ENCODE assay signal across 15 mouse cellular contexts in genomic region chr4:95487323-95487722, GRCm38 (mm10).
DNase-seq lines count a peak whose midpoint lies in the region; ATAC-seq and TF ChIP-seq lines count a peak whose summit lies in the region.
"Had no signal": no experiment of that assay in that cellular context is flagged by ENCODE, and none has a peak within 500 bp of the region (broad histone marks: within the 10 kb centered on the region; RNA-seq: fewer than 3 reads in every experiment).

No protein-coding gene starts in this region.

- H3K9ac ChIP-seq in kidney, embryonic 16.5 days (replicated peaks; ENCODE audit: low read length): no peak overlapping the region
- H3K9ac ChIP-seq: forebrain, embryonic 12.5 days; neural tube, embryonic 12.5 days had no signal

- no peaks in the 10 kb centered on the region for H3K9me3 ChIP-seq in kidney, embryonic 16.5 days (ENCODE audit: low read length)
- H3K9me3 ChIP-seq in limb, embryonic 10.5 days (replicated peaks): no peaks in the 10 kb centered on the region
- H3K9me3 ChIP-seq: forebrain, embryonic 12.5 days; G1E; neural tube, embryonic 12.5 days had no signal

- TF ChIP-seq POLR2A in cerebellum, adult 2 months (IDR thresholded peaks at IDR 0.05; ENCODE audit: borderline replicate concordance, insufficient read depth, low read length): no peak

- 8% methylated on average over 7 of the region's 7 CpGs for WGBS in cerebellum, adult 2 months
- 67% methylated on average over 7 of the region's 7 CpGs for WGBS in kidney, embryonic 16.5 days
- 86% methylated on average over 7 of the region's 7 CpGs for WGBS in limb, embryonic 10.5 days

- TF ChIP-seq CTCF in cerebellum, adult 2 months (IDR thresholded peaks at IDR 0.05; ENCODE audit: borderline replicate concordance, insufficient read depth, low read depth, low read length): no peak

- H3K4me2 ChIP-seq in kidney, embryonic 16.5 days (replicated peaks; ENCODE audit: low read depth, low read length): no peak overlapping the region
- H3K4me2 ChIP-seq: forebrain, embryonic 12.5 days; neural tube, embryonic 12.5 days had no signal

- no peaks in the 10 kb centered on the region for H3K4me1 ChIP-seq in cerebellum, adult 2 months (ENCODE audit: control insufficient read depth, insufficient read depth, low read length)
- peaks cover 10% of the 10 kb centered on the region; the same call in 1 of the 2 replicates for H3K4me1 ChIP-seq in kidney, embryonic 16.5 days (ENCODE audit: insufficient read depth, low read length)
- H3K4me1 ChIP-seq in limb, embryonic 10.5 days: peaks cover 26% of the 10 kb centered on the region
- H3K4me1 ChIP-seq: forebrain, embryonic 12.5 days; neural tube, embryonic 12.5 days had no signal

- no peak overlapping the region for H3K27ac ChIP-seq in cerebellum, adult 2 months (ENCODE audit: insufficient read depth, low read length)
- no peak overlapping the region for H3K27ac ChIP-seq in kidney, embryonic 16.5 days (ENCODE audit: low read length)
- peak overlapping the region; percentile 37; the same call in 1 of the 2 replicates for H3K27ac ChIP-seq in limb, embryonic 10.5 days
- H3K27ac ChIP-seq: forebrain, embryonic 12.5 days; neural tube, embryonic 12.5 days had no signal

- no peaks in the 10 kb centered on the region for H3K36me3 ChIP-seq in kidney, embryonic 16.5 days (ENCODE audit: insufficient read depth, low read length)
- H3K36me3 ChIP-seq in limb, embryonic 10.5 days: no peaks in the 10 kb centered on the region
- H3K36me3 ChIP-seq: forebrain, embryonic 12.5 days; G1E; neural tube, embryonic 12.5 days had no signal

- ATAC-seq in kidney, embryonic 16.5 days (ENCODE audit: low FRiP score, low TSS enrichment): no peak
- ATAC-seq in erythroid progenitor cell, adult 5-6 weeks (replicated peaks; ENCODE audit: low FRiP score, poor library complexity, severe bottlenecking): no peak
- ATAC-seq: activated CD4-positive, CD25-positive, alpha-beta regulatory T cell, adult 4 months had no signal

- H3K4me3 ChIP-seq in cerebellum, adult 2 months (replicated peaks; ENCODE audit: insufficient read depth, low read depth, low read length): no peak overlapping the region
- H3K4me3 ChIP-seq in kidney, embryonic 16.5 days (ENCODE audit: low read length): no peak overlapping the region
- no peak overlapping the region for H3K4me3 ChIP-seq in limb, embryonic 10.5 days
- H3K4me3 ChIP-seq: forebrain, embryonic 12.5 days; neural tube, embryonic 12.5 days had no signal

- DNase-seq in cerebellum, postnatal 14 days: peak; percentile 18 to 24
- DNase-seq in cerebellum, adult 2 months: no peak
- DNase-seq in kidney, postnatal 4 days: peak; percentile 3 to 8
- DNase-seq in adipocyte (ENCODE audit: low spot score): peak; percentile 35
- no peak for DNase-seq in limb, embryonic 10.5 days (ENCODE audit: low spot score)
- no peak for DNase-seq in urinary bladder, adult 2 months (ENCODE audit: low spot score)
- DNase-seq: cerebellum, adult 18-20 months; heart, postnatal 36 days; right cerebral cortex, postnatal 25 days had no signal

- H3K27me3 ChIP-seq in cerebellum, adult 2 months (ENCODE audit: control insufficient read depth, insufficient read depth, low read length): no peaks in the 10 kb centered on the region
- H3K27me3 ChIP-seq in kidney, embryonic 16.5 days (ENCODE audit: insufficient read depth, low read length): no peaks in the 10 kb centered on the region
- H3K27me3 ChIP-seq in limb, embryonic 10.5 days (ENCODE audit: low read depth, poor library complexity, severe bottlenecking): 0 out of 2 replicates have a peak, but pooled peaks cover 4% of the 10 kb centered on the region
- H3K27me3 ChIP-seq: forebrain, embryonic 12.5 days; neural tube, embryonic 12.5 days had no signal

Comparison
In these comparisons a context has a peak if more than half of its experiments do, and no peak if none do; other contexts are left out.
1. DNase-seq: peak in cerebellum, postnatal 14 days (2 of 2), kidney, postnatal 4 days (2 of 2) and adipocyte (single experiment); none in cerebellum, adult 2 months (0 of 2), limb, embryonic 10.5 days (single experiment) and urinary bladder, adult 2 months (single experiment).